Mouse (Mus musculus): ENCODE results near the gene Paqr5.

DNA sequence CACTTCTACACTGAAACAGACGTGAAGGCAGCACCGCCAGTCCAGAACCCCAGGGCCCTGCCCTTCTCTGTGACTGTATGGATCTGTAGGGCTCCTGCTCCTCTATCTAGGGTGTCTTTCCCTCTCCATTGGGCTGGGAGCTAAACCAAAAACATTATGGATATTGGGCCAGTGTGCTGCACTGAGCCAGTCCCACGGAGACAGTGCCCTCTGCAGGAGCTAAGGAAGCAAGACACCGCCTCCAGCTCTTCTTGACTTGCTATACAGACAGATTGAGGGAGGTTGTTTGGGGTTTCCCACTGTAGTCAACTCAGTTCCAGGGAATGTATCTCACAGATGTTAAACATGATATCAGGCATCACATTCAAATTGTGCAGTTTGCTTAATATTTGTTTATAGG is 24.1 kb upstream of the Paqr5 start:
- TF ChIP-seq CTCF (IDR thresholded peaks at IDR 0.05; ENCODE audit: control insufficient read depth, insufficient read depth, low read length) = peak; percentile 58; the same call in 1 of the 2 replicates
- TF ChIP-seq POLR2A (IDR thresholded peaks at IDR 0.05; ENCODE audit: borderline replicate concordance, control insufficient read depth, low read depth, low read length) = no peak
